Mouse (Mus musculus) heart, postnatal 14 days (tissue): ENCODE data around the gene Hnrnpul2. TPM values are rescaled to one million over a fixed set of nuclear protein-coding genes. Genes with fewer than 3 reads are reported as not detected.

Experiments
- DNase-seq, 2 experiments: peaks; one replicate each; pipeline ENCODE4 v3.0.0; 2021 to 2022
- intact Hi-C: fragments of 180-260 bp; cut with DNase I; formaldehyde crosslinking; loops from one replicate; pipeline ENCODE4 v1.15.1; 2025
- long read RNA-seq, 2 experiments: library from polyadenylated mRNA; stranded (forward); transcript quantifications; one replicate each; pipeline ENCODE4 v2.0.0; 2021
- total RNA-seq, 2 experiments: library from RNA; stranded (reverse); gene quantifications; 2 replicates each; pipeline ENCODE4 v1.2.3; 2021

The Hnrnpul2 gene
- 10 to 100 TPM; 48.5 to 51.1 TPM for total RNA-seq
- long read RNA-seq, experiment 1, full-length matches to known transcripts: 2 of 16 reads
- long read RNA-seq, experiment 1, partial matches to known transcripts: 14 of 16 reads
- long read RNA-seq, experiment 1, other reads (novel, unspliced or antisense): 0 of 16 reads
- long read RNA-seq, experiment 2, partial matches to known transcripts: 14 of 14 reads
- long read RNA-seq, experiment 2, other reads (novel, unspliced or antisense): 0 of 14 reads

- intact Hi-C loops: loop anchor here (5.0 kb wide), 2 partner anchors 48 to 103 kb away; partner anchors contain the start of genes Tmem179b and Tmem223
These were observed at the start of gene Hnrnpul2 for GRCm38 (mm10) chr19:8819596-8820423. Gene Hnrnpul2, plus strand, starts transcription at chr19:8820010.

GRCm38 (mm10) chr19:8770567-8771270, 49.1 kb upstream of the Hnrnpul2 start, which contains the start of gene Tmem223:
Gene Tmem223, plus strand, starts transcription at chr19:8770996.
- DNase-seq: peak; percentile 83 to 88
- intact Hi-C loops: loop anchor here (5.0 kb wide), 1 partner anchor 47 kb away; the partner anchor contains the start of gene Ttc9c

More at GRCm38 (mm10) chr19:8819596-8820423, at the start of gene Hnrnpul2:
- peak; percentile 98 to 99 for DNase-seq

GRCm38 (mm10) chr19:8772996-8773395, 46.8 kb upstream of the Hnrnpul2 start:
- intact Hi-C loops: loop anchor here (5.0 kb wide), 1 partner anchor 44 kb away; the partner anchor contains the start of gene Ttc9c
- no peak for DNase-seq

DNA sequence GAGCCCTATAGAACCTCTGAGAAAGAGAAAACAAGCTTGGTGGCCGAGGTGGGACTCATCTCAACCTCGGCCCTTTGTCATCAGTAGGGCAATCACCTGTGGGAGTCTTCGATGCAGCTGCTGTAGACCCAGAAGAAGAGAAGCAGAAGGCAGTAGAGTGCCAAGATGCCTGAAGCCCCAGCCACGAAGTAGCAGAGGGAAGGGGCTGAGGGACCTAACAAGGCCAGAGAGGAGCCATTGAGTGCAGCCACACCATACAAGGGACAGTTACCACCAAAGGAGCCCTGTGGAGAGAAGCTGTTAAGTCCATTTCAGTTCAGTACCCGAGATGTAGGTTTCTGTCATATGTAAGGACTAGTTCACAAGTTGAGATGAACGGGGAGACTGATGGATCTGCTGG, 46.4 kb upstream of the Hnrnpul2 start:
- intact Hi-C loops: loop anchor here (5.0 kb wide), 1 partner anchor 44 kb away; the partner anchor contains the start of gene Ttc9c
- DNase-seq: no peak

GRCm38 (mm10) chr19:8774086-8774835, 45.5 kb upstream of the Hnrnpul2 start, which contains the start of gene Tmem179b:
Gene Tmem179b, minus strand, starts transcription at chr19:8774467.
- intact Hi-C loops: loop anchor here (5.0 kb wide), 1 partner anchor 43 kb away; the partner anchor contains the start of gene Ttc9c
- DNase-seq: peak; percentile 95 to 97

GRCm38 (mm10) chr19:8774951-8775421, 44.8 kb upstream of the Hnrnpul2 start:
- intact Hi-C loops: loop anchor here (5.0 kb wide), 1 partner anchor 42 kb away; the partner anchor contains the start of gene Ttc9c
- DNase-seq: no peak

DNA sequence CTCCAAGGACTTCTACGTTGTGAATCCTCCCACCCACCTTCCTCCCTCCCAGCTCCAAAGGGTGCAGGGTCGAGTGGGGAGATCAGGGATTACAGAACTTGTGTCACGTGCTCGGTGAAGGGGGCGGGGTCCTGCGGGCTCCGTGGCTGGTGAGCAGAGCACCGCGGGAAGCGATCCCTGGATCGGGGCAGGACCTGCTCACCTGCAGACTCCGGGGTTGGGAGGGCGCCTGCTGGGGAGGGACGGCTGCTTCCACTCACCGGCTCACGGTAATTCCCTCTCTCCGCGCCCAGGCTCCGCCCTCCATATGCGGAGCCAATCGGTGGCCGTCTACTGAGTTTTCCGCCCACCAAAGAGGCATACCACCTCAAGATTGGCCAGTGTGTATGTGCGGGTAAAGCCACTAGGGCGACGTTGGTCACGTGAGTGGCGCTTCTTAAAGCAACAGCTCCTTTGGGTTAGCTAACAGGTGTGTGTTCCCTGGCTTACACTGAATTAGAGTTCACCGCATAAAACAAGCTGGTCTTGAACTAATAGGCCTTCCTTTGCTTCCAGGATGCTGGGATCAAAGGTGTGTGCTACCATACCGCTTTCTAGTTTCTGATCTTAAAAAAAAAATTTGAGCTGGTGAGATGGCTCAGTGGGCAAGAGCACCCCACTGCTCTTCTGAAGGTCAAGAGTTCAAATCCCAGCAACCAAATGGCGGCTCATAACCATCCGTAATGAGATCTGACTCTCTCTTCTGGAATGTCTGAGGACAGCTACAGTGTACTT, 33.6 kb upstream of the Hnrnpul2 start, which contains the start of gene Taf6l:
Gene Taf6l (minus strand): TSS at position 410 of the 774 bp plus-strand sequence.
- intact Hi-C loops: no loop called here
- peak; percentile 85 to 91 for DNase-seq

- DNase-seq: no peak
- intact Hi-C loops: no loop called here
These were observed 31.3 kb upstream of the Hnrnpul2 start for GRCm38 (mm10) chr19:8788521-8788920.

GRCm38 (mm10) chr19:8789171-8789570, 30.6 kb upstream of the Hnrnpul2 start:
- no peak for DNase-seq
- intact Hi-C loops: no loop called here

- intact Hi-C loops: no loop called here
- DNase-seq: no peak
These were observed 29.6 kb upstream of the Hnrnpul2 start for GRCm38 (mm10) chr19:8790171-8790570.

- intact Hi-C loops: no loop called here
These were observed 21.4 kb upstream of the Hnrnpul2 start, which contains the start of gene Polr2g for GRCm38 (mm10) chr19:8798264-8798946. Gene Polr2g, minus strand, starts transcription at chr19:8798577.

GRCm38 (mm10) chr19:8798947-8799315, 20.9 kb upstream of the Hnrnpul2 start:
- DNase-seq: no peak
- intact Hi-C loops: no loop called here

More at GRCm38 (mm10) chr19:8798264-8798946, 21.4 kb upstream of the Hnrnpul2 start, which contains the start of gene Polr2g:
- peak; percentile 91 to 92 for DNase-seq

GRCm38 (mm10) chr19:8802130-8802821, 17.5 kb upstream of the Hnrnpul2 start, which contains the start of gene Zbtb3:
Gene Zbtb3, plus strand, starts transcription at chr19:8802555.
- intact Hi-C loops: loop anchor here (2.0 to 5.0 kb wide), 2 partner anchors 15 to 60 kb away; partner anchors contain the start of genes 1700092M07Rik and Stx5a
- DNase-seq: peak; percentile 88 to 90

- intact Hi-C loops: loop anchor here (2.0 to 5.0 kb wide), 2 partner anchors 14 to 61 kb away; partner anchors contain the start of genes 1700092M07Rik and Stx5a
- DNase-seq: no peak
These were observed 16.5 kb upstream of the Hnrnpul2 start for GRCm38 (mm10) chr19:8803204-8803780.

DNA sequence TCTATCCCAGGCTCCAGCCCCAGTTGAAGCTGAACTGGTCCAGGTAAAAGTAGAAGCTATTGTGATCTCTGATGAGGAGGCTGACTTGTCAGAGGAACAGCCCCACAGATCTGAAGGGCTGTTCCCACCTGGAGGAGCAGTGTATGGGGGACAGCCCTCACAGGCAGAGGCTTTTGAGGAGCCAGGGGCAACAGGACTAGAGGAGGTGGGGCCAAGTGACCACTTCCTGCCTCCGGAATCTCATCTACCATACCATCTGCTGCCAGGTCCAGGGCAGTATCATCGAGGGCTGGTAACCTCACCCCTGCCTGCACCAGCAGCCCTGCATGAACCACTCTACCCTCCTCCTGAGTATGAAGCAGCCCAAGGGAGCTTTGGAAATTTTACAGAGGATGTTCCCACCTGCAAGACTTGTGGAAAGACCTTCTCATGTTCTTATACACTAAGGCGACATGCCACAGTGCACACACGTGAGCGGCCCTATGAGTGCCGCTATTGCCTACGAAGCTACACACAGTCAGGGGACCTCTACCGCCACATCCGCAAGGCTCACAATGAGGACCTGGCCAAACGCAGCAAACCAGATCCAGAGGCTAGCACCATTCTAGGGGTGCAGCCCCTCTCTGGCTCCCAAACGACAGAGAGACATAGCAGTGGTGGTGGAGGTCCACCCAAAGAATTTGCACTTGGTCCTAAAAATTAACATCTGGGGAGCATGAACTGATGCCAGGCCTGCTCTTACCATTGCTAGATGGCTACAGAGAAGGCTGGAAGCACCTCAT, 15.7 kb upstream of the Hnrnpul2 start:
- no peak for DNase-seq
- intact Hi-C loops: loop anchor here (2.0 to 5.0 kb wide), 2 partner anchors 13 to 62 kb away; partner anchors contain the start of genes 1700092M07Rik and Stx5a

DNA sequence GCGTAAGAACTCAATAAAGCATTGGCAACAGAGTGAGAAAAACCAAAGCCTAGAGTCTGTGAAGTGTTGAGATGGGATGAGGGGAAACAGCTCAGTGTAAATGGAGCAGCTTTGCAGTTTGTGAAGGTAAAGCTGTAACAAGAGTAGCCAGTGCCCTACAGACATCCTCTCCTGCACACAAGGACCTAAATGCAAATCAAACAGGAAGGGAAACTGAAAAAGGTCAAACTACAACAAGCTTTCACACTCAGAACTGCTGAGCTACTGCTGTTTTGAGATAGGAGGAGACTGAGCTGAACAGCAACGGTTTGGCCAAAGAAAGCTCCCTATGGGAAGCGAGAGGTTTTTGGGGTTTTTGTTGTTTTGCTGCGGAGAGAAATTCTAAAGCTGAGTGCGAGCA, 13.0 kb upstream of the Hnrnpul2 start:
- DNase-seq: no peak
- intact Hi-C loops: no loop called here
